Mouse (Mus musculus): ENCODE data around the gene Wdr82.

- TF ChIP-seq FLI1 (IDR thresholded peaks at IDR 0.05; ENCODE audit: low read length) (no peak), GATA1 (IDR thresholded peaks at IDR 0.05; ENCODE audit: borderline replicate concordance, low read length) (no peak)
These were observed 9.2 kb downstream of the Wdr82 start for GRCm38 (mm10) chr9:106179964-106180363.
